Mouse (Mus musculus) cerebellum, adult 11 months (tissue): ENCODE results near the gene Iqcn.

Experiments
- DNase-seq: peaks from one replicate; pipeline ENCODE4 v3.0.0; 2022

The Iqcn gene

DNA sequence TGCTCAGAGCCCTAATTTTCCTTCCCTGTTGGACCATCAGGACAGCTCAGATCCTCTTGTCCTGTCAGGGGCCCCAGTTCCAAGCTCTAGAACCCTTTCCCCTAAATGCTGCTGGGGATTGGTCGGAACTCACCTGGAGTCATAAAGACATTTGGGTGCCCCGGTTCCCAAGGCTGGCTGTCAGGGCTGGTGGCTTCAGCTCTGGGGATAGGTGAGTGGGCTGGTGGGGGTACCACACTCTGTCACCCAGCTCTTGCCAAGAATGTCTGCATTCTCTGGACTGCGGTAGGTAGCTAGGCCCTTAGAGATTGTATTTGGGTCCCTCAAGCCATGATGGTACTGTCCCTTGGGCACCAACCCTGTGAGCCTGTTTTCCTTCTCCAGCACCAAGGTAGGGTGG is at the start of gene Iqcn:
Iqcn (plus strand) TSS at position 171 of the 400 bp plus-strand sequence.
- DNase-seq: no peak

DNA sequence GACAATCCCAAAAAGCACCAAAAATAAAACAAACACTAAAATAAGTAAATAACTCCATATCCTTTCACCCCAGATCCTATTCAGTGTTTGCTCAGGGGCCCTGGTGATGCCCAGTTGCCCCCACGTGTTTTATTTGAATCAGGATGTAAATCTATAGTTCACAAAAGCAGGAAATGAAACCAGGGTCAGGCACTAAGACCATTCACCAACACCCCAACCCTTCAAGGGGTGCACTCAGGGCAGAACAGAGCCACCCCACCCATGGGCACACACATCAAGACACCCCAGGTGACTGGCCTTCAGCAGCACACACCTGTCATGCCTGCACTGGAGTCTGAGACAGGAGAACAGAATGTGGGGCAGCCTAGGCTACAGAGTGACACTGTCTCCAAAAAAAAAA is 49.1 kb upstream of the Iqcn start:
- DNase-seq: no peak

DNA sequence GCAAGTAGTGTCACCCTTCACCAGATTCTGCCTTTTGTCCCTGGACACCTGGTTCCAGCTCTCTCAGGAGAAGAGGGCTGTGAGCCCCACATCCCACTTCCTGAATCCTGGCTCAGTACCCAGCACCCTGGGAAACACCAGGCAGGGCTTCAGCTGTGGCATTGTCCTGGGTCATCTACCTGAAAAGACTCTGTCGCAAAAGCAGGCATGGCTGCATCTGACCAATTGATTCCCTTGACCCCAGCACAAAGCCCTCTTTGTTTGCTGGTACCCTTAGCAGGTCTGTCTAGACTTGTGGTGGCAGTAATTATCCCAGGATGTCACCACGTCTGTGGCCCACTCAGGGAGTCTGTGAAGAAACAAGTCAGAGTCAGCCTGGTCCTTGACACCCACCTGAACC is 47.8 kb upstream of the Iqcn start:
- DNase-seq: no peak

DNA sequence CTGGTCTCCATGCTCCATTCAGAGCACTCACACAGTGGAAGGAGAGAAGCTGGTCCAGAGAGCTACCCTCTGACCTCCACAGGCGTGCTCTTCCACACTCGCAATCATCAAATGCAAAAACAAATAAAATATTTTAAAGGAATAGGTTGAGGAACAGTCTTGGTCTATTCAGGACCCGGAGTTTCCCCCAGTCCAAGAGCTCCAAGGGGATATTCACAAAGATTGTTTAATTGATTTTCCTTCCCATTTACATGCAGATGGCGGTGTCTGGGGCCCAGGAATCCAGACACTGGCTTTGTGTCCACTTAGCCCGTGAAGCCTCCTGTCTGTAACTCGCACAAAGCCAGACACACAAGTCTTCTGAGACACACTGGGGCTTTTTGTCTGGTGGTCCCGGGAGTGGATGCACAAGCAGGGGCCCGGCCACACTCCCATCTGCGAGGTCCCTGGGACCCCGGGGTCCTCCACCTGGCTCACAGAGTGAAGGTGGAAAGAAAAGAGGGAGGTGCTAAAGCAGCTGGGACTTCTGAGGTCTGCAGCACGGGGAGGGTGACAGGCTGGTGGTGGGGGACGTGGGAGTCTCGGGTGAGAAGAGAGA is 47.0 kb upstream of the Iqcn start:
- DNase-seq: no peak

DNA sequence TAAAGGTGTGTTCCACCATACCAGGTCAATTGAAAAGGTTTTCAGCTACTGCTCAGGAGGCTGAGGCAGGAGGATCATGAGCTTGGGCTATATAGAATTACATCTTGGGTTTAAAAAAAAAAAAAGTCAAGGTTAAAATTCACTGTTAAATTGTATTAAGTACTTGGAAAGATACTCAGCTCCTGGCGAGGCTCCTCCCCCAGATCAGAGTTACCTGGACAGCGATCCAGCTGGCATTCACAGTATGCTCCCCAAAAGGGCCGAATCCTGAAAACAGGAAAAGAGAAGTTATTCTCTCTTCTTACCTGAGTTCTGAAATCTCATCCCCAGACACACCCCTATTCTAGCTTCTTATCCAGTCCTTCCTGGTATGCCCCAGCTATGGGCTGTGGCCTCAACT is 46.0 kb upstream of the Iqcn start:
- DNase-seq: no peak

DNA sequence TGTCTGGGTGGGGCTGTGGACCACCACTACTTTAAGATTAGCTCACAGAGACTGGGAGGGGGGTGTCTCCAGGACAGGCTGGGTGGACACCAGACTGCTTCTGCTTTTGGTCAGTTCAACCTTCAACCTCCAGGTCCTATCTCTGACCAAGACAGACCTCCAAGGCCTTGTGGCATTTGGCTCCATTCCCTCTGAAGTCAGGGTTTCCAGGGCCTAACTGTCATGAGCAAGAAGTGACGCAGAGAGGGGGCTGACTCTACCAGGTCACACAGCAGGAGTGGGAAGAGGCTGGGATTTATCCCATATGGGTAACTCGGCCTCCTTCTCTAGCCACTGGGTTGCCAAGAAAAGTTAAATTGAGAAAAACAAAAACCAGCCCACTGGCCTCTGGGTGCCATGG is 45.5 kb upstream of the Iqcn start:
- no peak for DNase-seq

DNA sequence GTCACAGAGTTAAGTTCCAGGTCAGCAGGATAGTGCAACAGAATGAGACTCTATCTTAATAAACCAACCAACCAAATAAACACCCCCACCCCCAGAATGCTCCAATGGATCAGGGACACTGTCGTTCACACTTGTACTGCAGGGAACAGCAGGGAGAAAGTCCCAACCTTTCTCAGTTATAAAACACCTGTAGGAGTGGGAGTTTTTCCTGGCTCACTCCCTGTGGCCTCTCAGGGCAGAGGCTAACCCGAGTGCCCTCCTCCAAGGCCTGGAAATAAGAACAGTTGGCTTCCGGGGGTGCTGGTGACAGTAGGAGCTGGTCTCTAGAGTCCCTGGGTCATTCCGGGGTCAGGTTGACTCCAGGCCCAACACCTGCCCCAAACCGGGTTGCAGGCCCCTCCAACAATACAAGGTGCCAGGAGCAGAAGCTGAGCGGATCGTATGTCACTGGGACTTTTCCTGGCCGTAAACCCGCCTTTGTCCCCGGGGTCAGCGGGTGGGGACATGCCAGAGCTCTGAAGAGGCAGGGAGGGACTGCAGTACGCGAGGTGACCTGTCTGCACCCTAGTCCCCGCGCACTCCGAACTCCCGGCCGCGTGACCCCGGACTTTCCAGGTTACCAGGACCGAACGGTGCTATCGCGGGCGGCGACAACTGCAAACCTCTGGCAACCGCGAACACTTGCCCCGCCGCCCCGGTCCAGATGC is 44.2 kb upstream of the Iqcn start:
- no peak for DNase-seq

DNA sequence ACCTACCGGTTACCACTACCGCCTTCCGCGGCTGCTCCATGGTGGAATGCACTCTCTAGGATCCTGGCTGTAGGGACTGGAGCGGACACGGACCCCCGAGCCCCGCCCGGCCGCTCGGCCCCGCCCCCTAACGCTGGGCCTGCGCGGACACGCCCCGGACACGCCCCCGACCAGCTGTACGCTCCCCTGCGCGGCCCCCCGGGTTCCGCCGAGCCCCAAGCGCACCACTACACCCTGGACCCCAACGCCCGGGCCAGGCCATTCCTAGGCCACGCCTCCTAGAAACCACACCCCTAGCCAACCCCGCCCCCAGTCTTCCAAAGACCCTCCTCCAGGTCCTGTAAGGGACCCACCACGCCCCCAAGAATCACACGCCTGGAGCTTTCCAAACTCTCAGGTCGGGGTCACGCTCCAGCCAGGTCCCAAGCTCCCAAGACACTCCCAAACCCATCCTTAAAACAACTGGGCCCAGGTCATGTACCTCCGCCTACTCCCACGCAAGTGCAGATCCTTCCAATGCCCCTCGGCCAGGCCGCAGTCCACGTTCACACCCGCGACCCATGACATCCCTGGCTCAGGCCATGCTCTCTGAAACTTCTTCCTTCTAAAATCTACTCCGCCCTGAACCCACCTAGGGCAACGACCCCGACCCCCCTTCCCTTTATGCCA is 43.5 kb upstream of the Iqcn start:
- peak; percentile 57 for DNase-seq

DNA sequence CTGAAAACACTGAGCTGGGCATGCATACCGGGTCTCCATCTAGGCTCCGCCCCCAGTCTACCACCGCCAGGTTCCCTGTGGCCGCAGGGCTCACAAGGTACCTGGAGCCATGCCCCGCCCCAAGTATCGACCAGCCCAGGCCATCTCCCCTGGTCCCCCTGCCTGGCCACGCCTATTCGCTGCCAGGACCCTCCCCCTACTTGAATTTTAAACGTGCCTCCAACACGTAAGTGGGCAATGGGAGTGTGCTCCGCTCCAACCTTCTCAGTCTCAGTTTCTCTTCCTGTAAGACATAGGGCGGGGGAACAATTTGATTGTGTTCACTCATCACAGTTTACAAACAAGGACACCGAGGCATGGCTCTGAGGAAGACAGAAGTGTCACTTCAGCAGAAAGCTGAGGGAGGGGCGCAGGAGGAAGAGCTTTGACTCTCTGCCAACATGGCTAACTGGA is 43.0 kb upstream of the Iqcn start, which contains the start of gene Pgpep1:
Pgpep1 (minus strand) TSS at position 116 of the 453 bp plus-strand sequence.
- DNase-seq: no peak

DNA sequence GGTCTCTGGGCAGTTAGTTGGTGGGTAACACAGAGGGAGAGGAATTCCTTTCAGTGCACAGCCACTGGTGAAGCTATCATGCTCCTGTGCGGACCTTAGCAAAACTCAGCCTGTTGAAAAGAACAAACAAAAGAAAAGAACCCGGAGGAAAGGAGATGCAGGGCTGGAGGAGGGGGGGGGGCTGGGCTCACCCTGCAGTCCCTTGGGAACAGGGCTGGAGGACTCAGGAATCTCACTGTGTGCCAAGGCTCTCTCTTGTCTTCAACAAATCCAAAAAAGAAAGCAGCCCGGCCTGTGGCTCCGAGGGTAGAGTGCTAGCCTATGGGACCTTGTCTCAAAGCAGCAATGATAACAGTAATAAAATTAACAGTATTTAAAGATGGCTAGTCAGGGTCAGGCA is 39.6 kb upstream of the Iqcn start:
- no peak for DNase-seq

DNA sequence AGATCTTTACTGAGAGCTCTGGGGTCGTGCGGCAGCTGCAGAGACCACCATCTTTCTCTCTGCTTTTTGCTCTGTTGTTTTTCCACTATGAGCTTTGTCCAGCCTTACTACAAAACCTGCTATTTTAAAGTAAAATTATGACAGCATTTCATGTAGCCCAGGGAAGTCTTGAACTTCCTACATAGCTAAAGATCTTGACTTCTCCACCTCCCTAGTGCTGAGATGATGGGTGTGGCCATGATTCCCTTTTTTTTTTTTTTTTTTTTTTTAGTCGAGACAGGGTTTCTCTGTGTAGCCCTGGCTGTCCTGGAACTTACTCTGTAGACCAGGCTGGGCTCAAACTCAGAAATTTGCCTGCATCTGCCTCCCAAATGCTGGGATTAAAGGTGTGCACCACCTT is 38.6 kb upstream of the Iqcn start:
- no peak for DNase-seq

DNA sequence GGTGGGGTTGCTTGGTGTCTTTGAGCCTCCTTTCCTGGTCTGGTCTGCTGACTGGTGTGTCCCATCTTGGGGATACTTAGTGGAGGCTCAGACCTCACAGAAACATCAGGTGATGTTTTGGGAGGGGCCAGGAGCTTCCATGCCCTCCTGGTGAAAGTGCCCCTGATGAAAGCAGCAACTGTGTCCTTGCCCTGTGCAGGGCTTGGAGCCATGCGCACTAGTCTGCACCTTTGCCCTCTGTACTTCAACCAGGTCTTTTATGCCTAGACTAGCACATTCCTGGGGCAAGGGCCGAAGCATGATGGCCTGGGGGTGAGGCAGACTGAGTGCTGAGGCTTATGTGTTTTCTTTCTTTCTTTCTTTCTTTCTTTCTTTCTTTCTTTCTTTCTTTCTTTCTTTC is 37.7 kb upstream of the Iqcn start:
- DNase-seq: no peak

DNA sequence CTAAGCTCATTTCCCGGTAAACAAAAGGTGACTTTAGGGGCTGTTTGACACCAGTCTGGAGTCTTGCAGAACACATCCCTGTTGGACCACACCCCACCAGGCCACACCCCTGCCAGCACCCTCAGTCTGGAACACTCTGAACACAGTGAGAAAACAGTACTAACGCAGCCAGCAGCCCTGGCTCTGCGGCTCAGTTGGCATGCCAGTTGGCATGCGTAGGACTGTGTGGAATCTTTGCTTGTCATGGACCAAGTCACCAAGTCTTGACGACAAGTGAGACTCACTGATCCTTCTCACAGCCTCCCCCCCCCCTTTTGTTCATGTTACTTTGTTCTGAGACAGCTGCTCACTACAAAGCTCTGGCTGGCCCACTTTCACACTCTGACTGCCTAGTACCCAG is 36.2 kb upstream of the Iqcn start:
- DNase-seq: no peak

DNA sequence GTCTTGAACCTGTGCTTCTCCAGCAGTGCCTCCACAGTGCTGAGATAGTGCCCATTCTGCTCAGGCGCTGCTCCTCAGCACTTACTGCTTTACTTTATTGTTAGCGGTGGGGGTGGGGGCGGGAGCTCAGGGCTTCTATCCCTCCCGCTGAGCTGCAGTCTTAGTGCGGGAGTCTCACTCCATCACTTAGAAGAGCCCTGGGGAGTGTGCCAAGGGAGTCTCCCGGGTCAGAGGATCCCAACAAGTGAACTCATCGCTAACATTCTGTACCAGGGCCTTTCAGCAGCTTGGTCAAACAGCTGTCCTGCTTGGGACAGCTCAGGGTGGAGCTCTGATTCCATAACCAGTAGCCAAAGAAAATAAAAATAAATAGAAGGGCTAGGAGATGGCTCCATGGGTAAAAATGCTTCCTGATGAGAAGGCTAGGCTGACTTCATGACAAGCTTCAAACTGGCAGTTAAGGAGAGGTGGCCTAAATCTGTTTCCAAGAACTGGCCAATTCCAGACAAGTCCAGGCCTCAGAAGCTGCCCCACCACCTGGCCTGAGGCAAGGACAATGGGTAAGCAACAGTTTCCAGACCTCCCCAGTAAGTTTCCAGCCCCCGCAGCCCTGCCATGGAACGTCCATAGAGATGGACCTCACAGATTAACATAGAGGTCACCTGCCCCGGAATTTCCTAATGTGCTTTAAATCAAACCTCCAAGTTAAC is 31.5 kb upstream of the Iqcn start:
- DNase-seq: no peak

DNA sequence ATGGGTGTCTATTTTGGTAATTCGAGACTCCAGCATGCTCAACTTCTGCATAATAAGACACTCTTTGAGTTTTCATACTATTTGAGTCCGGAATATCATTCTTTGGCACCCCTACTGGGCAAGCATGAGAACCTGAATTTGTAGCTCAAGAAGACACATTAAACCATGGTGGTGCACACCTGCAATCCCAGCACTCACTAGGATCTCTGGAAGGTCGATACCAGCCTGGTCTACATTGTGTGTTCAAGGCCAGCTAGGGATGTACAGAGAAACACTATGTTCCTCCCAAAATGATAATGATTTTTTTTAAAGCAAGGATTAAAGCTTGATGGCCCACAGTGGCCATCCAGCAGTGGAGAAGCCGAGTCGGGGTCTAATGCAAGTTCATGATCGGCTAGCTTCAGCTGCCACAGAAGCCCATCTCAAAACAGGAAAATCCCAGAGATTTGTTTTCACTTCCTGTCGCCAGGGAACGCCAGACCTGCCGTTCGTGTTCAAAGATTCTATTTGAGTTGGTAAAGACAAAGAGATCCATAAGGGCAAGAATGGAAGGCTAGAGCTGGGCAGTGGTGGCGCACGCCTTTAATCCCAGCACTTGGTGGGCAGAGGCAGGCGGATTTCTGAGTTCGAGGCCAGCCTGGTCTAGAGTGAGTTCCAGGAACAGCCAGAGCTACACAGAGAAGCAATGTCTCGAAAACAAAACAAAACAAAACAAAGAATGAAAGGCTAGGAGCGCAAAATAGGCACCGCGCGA is 30.8 kb upstream of the Iqcn start:
- no peak for DNase-seq

DNA sequence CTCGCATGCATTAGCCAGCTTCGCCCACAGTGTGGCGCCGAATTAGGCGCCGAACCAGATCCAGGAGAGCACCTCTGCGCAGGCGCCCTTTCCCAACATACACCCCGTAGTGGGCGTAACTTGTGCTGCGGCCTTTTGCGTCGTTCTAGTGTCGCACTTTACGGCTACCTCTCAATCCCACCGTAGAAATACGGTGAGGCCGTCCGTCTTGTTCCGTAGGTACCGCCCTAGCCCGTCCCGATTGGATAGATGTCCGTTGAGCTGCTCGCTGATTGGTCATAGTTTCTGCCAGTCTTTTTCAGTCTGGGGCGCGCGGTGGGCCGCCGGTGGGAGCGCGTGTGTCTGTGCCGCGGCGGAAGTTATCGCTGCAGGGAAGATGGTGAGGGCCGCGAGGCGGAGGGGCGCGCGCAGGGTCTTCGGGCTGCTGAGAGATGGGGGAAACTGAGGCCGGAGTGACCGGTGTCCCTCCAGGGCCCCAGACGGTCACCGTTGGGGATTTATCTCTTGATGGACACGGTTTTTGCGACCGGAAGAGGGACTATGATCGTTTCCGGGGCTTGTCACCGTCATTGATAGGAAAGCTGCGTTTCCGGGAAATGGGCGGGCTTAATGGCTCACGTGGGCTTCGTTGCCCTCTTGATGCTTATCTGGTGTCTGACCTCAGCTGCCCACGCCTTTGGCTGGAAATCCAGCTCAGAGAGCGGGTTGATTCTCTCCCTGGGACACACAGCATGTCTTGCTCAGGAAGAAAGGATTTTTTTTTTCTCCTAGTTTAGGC is 30.0 kb upstream of the Iqcn start, which contains the start of gene Lsm4:
Lsm4 (plus strand) TSS at position 170 of the 778 bp plus-strand sequence.
- peak; percentile 98 for DNase-seq

DNA sequence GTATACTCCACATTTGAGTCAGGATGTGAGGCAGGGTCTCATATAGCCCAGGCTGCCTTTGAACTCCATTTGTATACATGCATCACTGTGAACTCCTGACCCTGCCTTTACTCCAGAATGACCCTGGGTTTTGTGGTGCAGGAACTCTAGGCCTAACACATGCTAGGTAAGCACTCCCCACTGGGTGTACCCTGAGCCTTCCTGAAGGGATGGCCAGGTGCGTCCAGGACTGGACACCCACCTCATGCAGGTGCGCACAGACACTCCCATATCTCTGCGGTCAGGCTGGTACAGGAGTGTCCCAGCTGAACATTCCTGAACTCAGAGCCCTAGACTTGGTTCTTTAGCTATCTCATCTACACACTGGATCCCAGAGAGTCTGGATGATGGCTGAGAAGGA is 29.1 kb upstream of the Iqcn start:
- peak; percentile 41 for DNase-seq

DNA sequence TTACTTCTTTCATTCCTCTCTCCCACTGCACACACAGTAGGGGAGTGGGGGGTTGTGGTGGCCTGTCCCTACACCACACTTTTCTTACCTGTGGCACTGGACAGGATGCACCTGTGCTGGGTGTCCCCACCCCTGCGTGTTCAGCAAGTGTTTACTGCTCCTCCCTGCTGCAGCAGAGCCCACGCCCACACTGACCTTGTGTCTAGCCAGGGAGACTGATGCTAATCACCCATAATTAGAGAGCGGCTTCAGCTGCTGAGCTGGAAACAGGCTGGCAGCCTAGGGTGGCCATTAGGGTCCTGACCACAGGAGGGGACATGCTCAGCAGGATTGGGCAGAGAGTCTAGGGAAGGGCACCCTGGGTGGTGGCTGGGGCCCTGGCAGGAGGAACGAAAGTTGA is 28.5 kb upstream of the Iqcn start:
- no peak for DNase-seq

DNA sequence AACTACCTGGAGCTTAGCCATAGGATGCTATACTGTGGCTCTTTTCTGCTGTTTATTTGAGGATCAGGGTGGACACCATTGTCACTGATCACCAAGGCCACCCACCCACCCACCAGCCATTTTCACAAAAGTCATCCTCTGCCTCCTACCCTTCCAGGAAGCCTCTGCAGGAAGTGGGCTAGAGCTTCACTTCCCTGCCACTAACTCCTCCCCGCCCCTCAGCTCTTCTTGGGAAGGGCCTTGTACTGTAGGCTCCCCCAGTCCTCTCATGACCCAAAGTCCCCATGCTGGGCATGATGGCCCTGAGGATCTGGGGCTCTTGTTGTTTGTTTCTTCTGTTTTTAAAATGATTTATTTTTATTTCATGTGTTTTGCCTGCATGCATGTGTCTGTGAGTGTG is 27.9 kb upstream of the Iqcn start:
- no peak for DNase-seq

DNA sequence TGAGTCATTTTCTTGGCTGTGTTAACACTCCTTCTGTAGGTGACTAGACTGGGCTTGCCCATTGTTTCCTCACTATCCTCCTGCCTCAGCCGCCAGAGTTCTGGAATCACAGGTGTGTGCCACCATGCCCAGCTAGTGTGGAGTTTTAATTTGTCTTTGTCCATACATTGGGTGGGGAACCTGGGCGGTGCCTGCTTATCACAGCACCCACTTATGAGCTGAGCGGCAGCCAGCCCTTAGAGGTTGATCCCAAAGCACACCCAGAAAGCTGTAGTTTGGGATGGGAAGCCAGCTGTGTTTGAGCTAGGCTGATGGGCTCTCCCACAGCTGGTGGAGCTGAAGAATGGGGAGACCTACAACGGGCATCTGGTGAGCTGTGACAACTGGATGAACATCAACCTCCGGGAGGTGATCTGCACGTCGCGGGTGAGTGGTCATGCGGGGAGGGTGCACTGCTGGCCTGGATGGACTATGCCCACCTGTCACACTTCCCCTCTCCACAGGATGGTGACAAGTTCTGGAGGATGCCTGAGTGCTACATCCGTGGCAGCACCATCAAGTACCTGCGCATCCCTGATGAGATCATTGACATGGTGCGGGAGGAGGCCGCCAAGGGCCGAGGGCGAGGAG is 25.7 kb upstream of the Iqcn start:
- DNase-seq: no peak

DNA sequence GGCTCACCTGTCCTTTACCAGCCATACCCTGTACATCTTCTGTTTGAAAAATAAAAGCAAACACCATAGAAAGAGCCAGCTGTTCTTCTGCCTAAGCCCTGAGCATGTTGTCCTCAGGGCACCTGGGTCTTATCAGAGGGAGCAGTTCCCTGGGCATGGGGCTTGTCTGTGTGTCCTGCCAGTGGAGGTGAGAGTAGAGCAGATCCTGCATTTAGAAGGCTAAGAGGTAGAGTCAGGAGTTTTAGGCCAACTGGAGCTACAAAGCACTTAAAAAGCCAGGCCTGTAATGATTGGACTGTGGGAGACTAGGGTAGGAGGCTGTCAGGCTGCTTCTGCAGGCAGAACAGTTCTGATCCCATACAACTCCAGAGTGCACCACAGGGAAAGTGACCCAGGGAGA is 24.6 kb upstream of the Iqcn start:
- DNase-seq: no peak

DNA sequence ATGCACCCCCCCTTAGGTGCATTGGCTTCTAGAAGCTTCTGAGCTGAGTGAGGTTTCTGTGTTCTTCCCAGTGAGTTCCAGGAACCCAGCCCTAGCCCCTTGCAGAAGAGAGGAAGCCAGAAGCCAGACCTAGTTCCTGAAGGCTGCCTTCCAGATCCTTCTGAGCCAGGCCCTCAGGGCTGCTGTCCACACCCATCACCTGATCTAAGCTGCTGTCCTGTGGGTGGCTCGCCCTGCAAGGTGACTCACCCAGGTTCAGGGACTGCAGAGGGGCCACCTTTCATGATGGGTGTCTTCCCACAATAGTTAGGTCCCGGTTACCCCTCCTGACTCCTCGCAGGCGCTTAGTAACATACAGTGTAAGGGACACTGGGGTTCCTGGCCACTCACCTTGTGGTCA is 23.9 kb upstream of the Iqcn start:
- DNase-seq: no peak
